Mouse (Mus musculus) MEL (cell line): Measurements from ENCODE around the gene Znrf1. TPM values are rescaled to one million over a fixed set of nuclear protein-coding genes. Genes with fewer than 3 reads are reported as not detected.
"Not testable (repeated sequence)": the region's sequence is repeated elsewhere in the genome, so short reads cannot be mapped to it uniquely, and the experiment has no call there.

Experiments
- DNase-seq: peaks from one replicate; pipeline ENCODE4 v3.0.0; 2011; ENCODE audit warnings: low read depth, low spot score
- H3K27ac ChIP-seq: 2 replicates; pipeline ENCODE4 v1.5.1; 2012; ENCODE audit warnings: low read depth, mild to moderate bottlenecking, control low read depth, low read length, moderate library complexity; ENCODE audit not compliant: control insufficient read depth
- H3K27me3 ChIP-seq, 2 experiments: fragments of 150-350 bp in 1 of 2; sonication (generic) in 1 of 2; 2 replicates each; pipeline ENCODE4 v1.6.1; 2012; ENCODE audit warnings: low read length in 2 of 2, mild to moderate bottlenecking in 2 of 2, improper control_type of control experiment in 1 of 2, moderate library complexity in 1 of 2; ENCODE audit not compliant: insufficient read depth in 2 of 2, control insufficient read depth in 1 of 2
- H3K36me3 ChIP-seq, 2 experiments: 2 replicates each; pipeline ENCODE4 v1.6.1; 2012 to 2014; ENCODE audit warnings: low read length in 2 of 2, improper control_type of control experiment in 1 of 2, inconsistent platforms in 1 of 2, mild to moderate bottlenecking in 1 of 2; ENCODE audit not compliant: insufficient read depth in 2 of 2, control insufficient read depth in 1 of 2
- H3K4me1 ChIP-seq, 2 experiments: fragments of 150-350 bp in 1 of 2; sonication (generic) in 1 of 2; 2 replicates each; pipeline ENCODE4 v1.6.1; 2012; ENCODE audit warnings: low read length in 2 of 2, improper control_type of control experiment in 1 of 2, mild to moderate bottlenecking in 1 of 2; ENCODE audit not compliant: insufficient read depth in 2 of 2, control insufficient read depth in 1 of 2
- H3K4me3 ChIP-seq, 2 experiments: fragments of 150-350 bp in 1 of 2; sonication (generic) in 1 of 2; 2 replicates each; pipeline ENCODE4 v1.5.1; 2012; ENCODE audit warnings: low read depth in 2 of 2, low read length in 2 of 2, mild to moderate bottlenecking in 2 of 2, moderate library complexity in 2 of 2, control low read depth in 1 of 2, improper control_type of control experiment in 1 of 2; ENCODE audit not compliant: control insufficient read depth in 1 of 2, insufficient read depth in 1 of 2
- H3K79me2 ChIP-seq: 2 replicates; pipeline ENCODE4 v1.6.1; 2012; ENCODE audit warnings: mild to moderate bottlenecking, low read length, moderate library complexity; ENCODE audit not compliant: control insufficient read depth, poor library complexity, insufficient read depth
- H3K9ac ChIP-seq: 2 replicates; pipeline ENCODE4 v1.6.1; 2012; ENCODE audit warnings: low read depth, mild to moderate bottlenecking, control low read depth, low read length, moderate library complexity; ENCODE audit not compliant: control insufficient read depth, poor library complexity, severe bottlenecking
- H3K9me3 ChIP-seq: fragments of 150-350 bp; sonication (generic); replicated peaks from 2 replicates; pipeline ENCODE4 v1.6.1; 2012; ENCODE audit warnings: mild to moderate bottlenecking, low read length, improper control_type of control experiment, moderate library complexity; ENCODE audit not compliant: insufficient read depth
- BHLHE40 ChIP-seq: IDR thresholded peaks from 2 replicates; pipeline ENCODE4 v1.6.1; 2012; ENCODE audit warnings: low read depth, mild to moderate bottlenecking, inconsistent platforms, low read length, improper control_type of control experiment, borderline replicate concordance
- EP300 ChIP-seq, 2 experiments: IDR thresholded peaks; 2 replicates each; pipeline ENCODE4 v1.6.1; 2011; ENCODE audit warnings: improper control_type of control experiment in 2 of 2, low read length in 2 of 2, low read depth in 1 of 2, mild to moderate bottlenecking in 1 of 2
- ETS1 ChIP-seq: IDR thresholded peaks from 2 replicates; pipeline ENCODE4 v1.6.1; 2012; ENCODE audit warnings: low read depth, mild to moderate bottlenecking, inconsistent platforms, low read length, improper control_type of control experiment, moderate library complexity
- GATA1 ChIP-seq: IDR thresholded peaks from 2 replicates; pipeline ENCODE4 v1.6.1; 2011; ENCODE audit warnings: low read depth, low read length, improper control_type of control experiment
- HCFC1 ChIP-seq: IDR thresholded peaks from 2 replicates; pipeline ENCODE4 v1.6.1; 2012; ENCODE audit warnings: low read depth, mild to moderate bottlenecking, inconsistent platforms, low read length, improper control_type of control experiment, moderate library complexity
- MAFK ChIP-seq: IDR thresholded peaks from 2 replicates; pipeline ENCODE4 v1.6.1; 2011; ENCODE audit warnings: low read depth, mild to moderate bottlenecking, low read length, improper control_type of control experiment, borderline replicate concordance
- MAX ChIP-seq: IDR thresholded peaks from 2 replicates; pipeline ENCODE4 v1.6.1; 2011; ENCODE audit warnings: low read length, improper control_type of control experiment
- RCOR1 ChIP-seq: IDR thresholded peaks from 2 replicates; pipeline ENCODE4 v1.6.1; 2012; ENCODE audit warnings: low read depth, mild to moderate bottlenecking, inconsistent platforms, low read length, improper control_type of control experiment
- SIN3A ChIP-seq: IDR thresholded peaks from 2 replicates; pipeline ENCODE4 v1.6.1; 2012; ENCODE audit warnings: low read length, improper control_type of control experiment, inconsistent platforms
- SMC3 ChIP-seq: IDR thresholded peaks from 2 replicates; pipeline ENCODE4 v1.6.1; 2011; ENCODE audit warnings: low read depth, low read length, improper control_type of control experiment
- TAL1 ChIP-seq: IDR thresholded peaks from 2 replicates; pipeline ENCODE4 v1.6.1; 2012; ENCODE audit warnings: mild to moderate bottlenecking, inconsistent platforms, low read length, moderate library complexity, mixed read lengths
- TBP ChIP-seq: IDR thresholded peaks from 2 replicates; pipeline ENCODE4 v1.8.0; 2011; ENCODE audit warnings: low read depth, low read length, improper control_type of control experiment
- TCF12 ChIP-seq: IDR thresholded peaks from 2 replicates; pipeline ENCODE4 v1.6.1; 2014; ENCODE audit warnings: low read depth, mild to moderate bottlenecking, inconsistent platforms, low read length, improper control_type of control experiment, moderate library complexity
- ZNF384 ChIP-seq: IDR thresholded peaks from 2 replicates; pipeline ENCODE4 v1.6.1; 2012; ENCODE audit warnings: low read depth, mild to moderate bottlenecking, inconsistent platforms, low read length, improper control_type of control experiment
- polyA plus RNA-seq, 2 experiments: library from polyadenylated mRNA; stranded (reverse) in 1 of 2; unstranded in 1 of 2; fragments of >175 nt in 1 of 2; fragments of >200 nt in 1 of 2; gene quantifications; 2 replicates each; pipeline versions ENCODE4 v1.2.1 to v1.2.4; 2012; ENCODE audit warnings: low replicate concordance in 2 of 2, low read depth in 1 of 2; ENCODE audit not compliant: insufficient read length in 2 of 2, insufficient read depth in 1 of 2, missing spikeins in 1 of 2
- total RNA-seq: library from RNA; depleted of rRNA; stranded (reverse); fragments of 300-350 nt; gene quantifications from 2 replicates; pipeline ENCODE4 v1.2.3, GENCODE M21; 2012

The Znrf1 gene
- total and polyA plus RNA-seq, 3 experiments = 18.4 to 36.0 TPM; not detected in 1

GRCm38 (mm10) chr8:111644286-111645051 is 108.6 kb downstream of the Znrf1 start:
- peak overlapping the region; percentile 89 to 92 for H3K4me3 ChIP-seq
- peaks cover 4 to 19% of the 10 kb centered on the region in 2 experiments; a peak in 2 of 4 replicates for H3K4me1 ChIP-seq
- H3K79me2 ChIP-seq = peaks cover 27% of the 10 kb centered on the region
- H3K9me3 ChIP-seq, H3K27me3 ChIP-seq: not testable (repeated sequence)
- peak; percentile 86 for DNase-seq
- peaks cover 0 to 17% of the 10 kb centered on the region in 2 experiments; a peak in 2 of 4 replicates for H3K36me3 ChIP-seq
- H3K9ac ChIP-seq = peak overlapping the region; percentile 95
- peak overlapping the region; percentile 98 for H3K27ac ChIP-seq
- peak; percentile 84; the same call in 1 of the 2 replicates for TF ChIP-seq BHLHE40
- peak; percentile 94 for TF ChIP-seq ETS1
- TF ChIP-seq EP300 (IDR thresholded peaks at IDR 0.05; ENCODE audit: low read depth in 1 of 2, low read length in 2 of 2) = peak; percentile 60 to 80; a peak in 3 of 4 replicates
- peak; percentile 75 for TF ChIP-seq GATA1
- TF ChIP-seq RCOR1 = peak; percentile 81
- peak; percentile 66 for TF ChIP-seq ZNF384
- peak; percentile 64; the same call in 1 of the 2 replicates for TF ChIP-seq MAFK
- TF ChIP-seq TAL1 = peak; percentile 94
- peak; percentile 82 for TF ChIP-seq TCF12
- peak; percentile 37; the same call in 1 of the 2 replicates for TF ChIP-seq SIN3A

GRCm38 (mm10) chr8:111645715-111646114 is 109.8 kb downstream of the Znrf1 start:
- no peak for TF ChIP-seq MAFK
- no peak for TF ChIP-seq HCFC1
- no peak for TF ChIP-seq MAX
- no peak overlapping the region for H3K9ac ChIP-seq
- no peak for DNase-seq
- no peak overlapping the region for H3K27ac ChIP-seq
- no peaks in the 10 kb centered on the region for H3K9me3 ChIP-seq
- peaks cover 0 to 17% of the 10 kb centered on the region in 2 experiments; a peak in 3 of 4 replicates for H3K36me3 ChIP-seq
- peaks cover 4 to 19% of the 10 kb centered on the region in 2 experiments; a peak in 2 of 4 replicates for H3K4me1 ChIP-seq
- H3K79me2 ChIP-seq = peaks cover 27% of the 10 kb centered on the region
- H3K27me3 ChIP-seq = no peaks in the 10 kb centered on the region
- H3K4me3 ChIP-seq = no peak overlapping the region

GRCm38 (mm10) chr8:111648834-111649233 is 112.9 kb downstream of the Znrf1 start:
- H3K36me3 ChIP-seq = peaks cover under 1 to 17% of the 10 kb centered on the region in 2 experiments
- no peaks in the 10 kb centered on the region for H3K27me3 ChIP-seq
- H3K9me3 ChIP-seq = no peaks in the 10 kb centered on the region
- TF ChIP-seq TAL1 (peak; percentile 77), TBP (no peak), SMC3 (no peak)
- no peak overlapping the region for H3K4me3 ChIP-seq
- peak; percentile 49 for DNase-seq
- H3K79me2 ChIP-seq = peaks cover 28% of the 10 kb centered on the region
- no peak overlapping the region for H3K9ac ChIP-seq
- peaks cover 3 to 10% of the 10 kb centered on the region in 2 experiments; a peak in 2 of 4 replicates for H3K4me1 ChIP-seq
- H3K27ac ChIP-seq = no peak overlapping the region
